Mouse (Mus musculus) kidney, adult 2 months (tissue): ENCODE data around the gene Rhag. TPM values are rescaled to one million over a fixed set of nuclear protein-coding genes. Genes with fewer than 3 reads are reported as not detected.

Experiments
- DNase-seq: peaks from one replicate; pipeline ENCODE4 v3.0.0; 2021
- H3K27ac ChIP-seq: fragments of 200-500 bp; 2 replicates; pipeline ENCODE4 v1.5.1; 2012; ENCODE audit warnings: low read depth, low read length, control low read depth, inconsistent platforms; ENCODE audit not compliant: insufficient read depth
- H3K27me3 ChIP-seq: fragments of 200-500 bp; replicated peaks from 2 replicates; pipeline ENCODE4 v1.6.1; 2012; ENCODE audit warnings: mild to moderate bottlenecking, moderate library complexity, low read length, inconsistent platforms; ENCODE audit not compliant: control insufficient read depth, insufficient read depth
- H3K36me3 ChIP-seq: fragments of 200-500 bp; 2 replicates; pipeline ENCODE4 v1.6.1; 2012; ENCODE audit warnings: mild to moderate bottlenecking, moderate library complexity, low read length, inconsistent platforms; ENCODE audit not compliant: control insufficient read depth, insufficient read depth
- H3K4me1 ChIP-seq: fragments of 200-500 bp; 2 replicates; pipeline ENCODE4 v1.6.1; 2011; ENCODE audit warnings: low read length; ENCODE audit not compliant: control insufficient read depth, insufficient read depth
- H3K4me3 ChIP-seq: fragments of 200-500 bp; 2 replicates; pipeline ENCODE4 v1.5.1; 2011; ENCODE audit warnings: mild to moderate bottlenecking, low read depth, low read length, control low read depth; ENCODE audit not compliant: insufficient read depth
- CTCF ChIP-seq: fragments of 200-500 bp; conservative IDR thresholded peaks from 2 replicates; pipeline ENCODE4 v1.5.1; 2011; ENCODE audit warnings: low read depth, mild to moderate bottlenecking, control low read depth, low read length, moderate library complexity, mixed read lengths; ENCODE audit not compliant: insufficient read depth, insufficient read length
- POLR2A ChIP-seq: fragments of 200-500 bp; IDR thresholded peaks from one replicate; pipeline ENCODE4 v1.6.1; 2011; ENCODE audit warnings: low read depth, low read length, control low read depth
- WGBS: fragments of 180-500 bp; shearing (Covaris S2); methylation state at CpG from one replicate; pipeline ENCODE4 v1.1.7; 2018; 5-methylcytosine and 5-hydroxymethylcytosine counted together
- polyA plus RNA-seq: library from polyadenylated mRNA; depleted of rRNA; stranded (reverse); fragments of >200 nt; gene quantifications from 2 replicates; pipeline ENCODE4 v1.2.3, GENCODE M21; 2012; rRNA removed

The Rhag gene
- polyA plus RNA-seq, 1 experiment, result not detected

- H3K4me3 ChIP-seq, result no peak overlapping the region
- H3K27ac ChIP-seq, result no peak overlapping the region
- H3K4me1 ChIP-seq, result no peaks in the 10 kb centered on the region
- H3K27me3 ChIP-seq, result no peaks in the 10 kb centered on the region; the same call in 1 of the 2 replicates
- no peaks in the 10 kb centered on the region for H3K36me3 ChIP-seq
- 76% methylated on average over 4 of the region's 4 CpGs for WGBS
- no peak for DNase-seq
- TF ChIP-seq POLR2A (no peak), CTCF (no peak)
Measured at GRCm38 (mm10) chr17:40887849-40888536, 77.1 kb downstream of the Rhag start.

Other genes starting within 250 kb of the Rhag start
- not detected in 2 replicates for gene Esp6, start 249.6 kb upstream of the Rhag start, polyA plus RNA-seq
- gene Esp4, start 212.5 kb upstream of the Rhag start, polyA plus RNA-seq, result not detected in 2 replicates
- gene Esp3, start 179.1 kb upstream of the Rhag start, polyA plus RNA-seq, result not detected in 2 replicates
- gene Esp1, start 84.0 kb upstream of the Rhag start, polyA plus RNA-seq, result not detected in 2 replicates
- 0.20 and 0.54 TPM in 2 replicates for gene Crisp2, start 4.1 kb upstream of the Rhag start, polyA plus RNA-seq
- 2.9 and 3.7 TPM in 2 replicates for gene 9130008F23Rik, start 69.4 kb downstream of the Rhag start, polyA plus RNA-seq
- gene Glyatl3, start 103.2 kb downstream of the Rhag start, polyA plus RNA-seq, result not detected in 2 replicates
- 60.7 and 73.0 TPM in 2 replicates for gene Mut, start 123.6 kb downstream of the Rhag start, polyA plus RNA-seq
- gene Cenpq, start 123.9 kb downstream of the Rhag start, polyA plus RNA-seq, result 0.56 and 1.0 TPM in 2 replicates